ENCODE assay signal across 26 mouse cellular contexts in the genomic region with DNA sequence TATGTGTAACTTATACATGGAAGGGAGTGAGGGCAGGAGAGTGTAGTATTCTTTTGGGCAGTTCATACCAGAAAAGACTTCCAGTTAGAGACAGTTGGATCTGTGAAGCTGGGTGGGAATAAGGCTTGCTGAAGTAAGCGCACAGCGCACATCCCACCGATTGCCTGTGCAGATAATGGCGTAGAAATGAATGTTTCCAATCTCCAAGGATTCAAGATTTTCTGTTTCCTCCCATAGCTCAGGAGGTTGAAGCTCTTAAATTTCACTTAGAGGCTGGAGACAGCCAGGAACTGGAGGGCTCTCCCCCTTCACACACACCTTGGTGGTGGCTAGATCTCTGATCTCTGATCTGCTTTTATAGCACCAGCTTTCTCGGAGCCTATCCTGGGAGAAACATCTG. TPM values are rescaled to one million over a fixed set of nuclear protein-coding genes. Genes with fewer than 3 reads are reported as not detected.
"Had no signal": no experiment of that assay in that cellular context is flagged by ENCODE, and none has a peak within 500 bp of the region (broad histone marks: within the 10 kb centered on the region; RNA-seq: fewer than 3 reads in every experiment).

No protein-coding gene starts in this region.

- ATAC-seq: forebrain, embryonic 16.5 days; hindbrain, embryonic 16.5 days; inflammation-experienced regulatory T-cells, adult 6 months; intestine, embryonic 15.5 days; intestine, postnatal 0 days; liver, embryonic 12.5 days had no signal

- H3K4me2 ChIP-seq: heart, embryonic 12.5 days; hindbrain, embryonic 14.5 days; intestine, embryonic 15.5 days; kidney, embryonic 15.5 days; limb, embryonic 13.5 days; limb, embryonic 15.5 days; liver, embryonic 12.5 days had no signal

- H3K36me3 ChIP-seq: heart, embryonic 10.5 days; heart, embryonic 12.5 days; intestine, embryonic 15.5 days; kidney, embryonic 15.5 days; limb, embryonic 13.5 days; limb, embryonic 15.5 days; liver, embryonic 12.5 days had no signal

- H3K4me3 ChIP-seq: gastrocnemius, adult 2 months; heart, embryonic 10.5 days; heart, embryonic 12.5 days; intestine, embryonic 15.5 days; kidney, embryonic 15.5 days; limb, embryonic 13.5 days; limb, embryonic 15.5 days; liver, embryonic 12.5 days had no signal

- DNase-seq: gastrocnemius, adult 2 months; gastrocnemius, postnatal 10 days; gastrocnemius, postnatal 25 days; heart, adult 18-20 months; heart, postnatal 10 days; heart, postnatal 4 days; kidney, adult 18-20 months; kidney, adult 9 months; kidney, postnatal 4 days; layer of hippocampus, adult 9-11 months; layer of hippocampus, postnatal 36 days; left cerebral cortex, postnatal 4 days had no signal

- H3K9me3 ChIP-seq: heart, embryonic 10.5 days; heart, embryonic 12.5 days; intestine, embryonic 15.5 days; kidney, embryonic 15.5 days; limb, embryonic 13.5 days; limb, embryonic 15.5 days; liver, embryonic 12.5 days had no signal

- H3K9ac ChIP-seq: heart, embryonic 12.5 days; hindbrain, embryonic 14.5 days; intestine, embryonic 15.5 days; kidney, embryonic 15.5 days; limb, embryonic 13.5 days; limb, embryonic 15.5 days; liver, embryonic 12.5 days had no signal

- H3K27ac ChIP-seq: gastrocnemius, adult 2 months; heart, embryonic 10.5 days; hindbrain, embryonic 14.5 days; intestine, embryonic 15.5 days; kidney, embryonic 15.5 days; kidney, postnatal 0 days; limb, embryonic 13.5 days; limb, embryonic 15.5 days; liver, embryonic 12.5 days had no signal

RNA-seq across cellular contexts. Expression of gene Sim2, which starts 3.1 kb away (rescaled TPM):
- polyA plus RNA-seq: heart, embryonic 12.5 days; hindbrain, embryonic 16.5 days; inflammation-experienced regulatory T-cells, adult 6 months; intestine, embryonic 15.5 days; intestine, postnatal 0 days; liver, adult 2 months; liver, embryonic 12.5 days had no signal
